Mouse (Mus musculus) cerebellum, adult 2 months (tissue): Measurements from ENCODE around the gene Hist1h4b. TPM values are rescaled to one million over a fixed set of nuclear protein-coding genes. Genes with fewer than 3 reads are reported as not detected.

Source experiments
- DNase-seq, 2 experiments: peaks; one replicate each; pipeline ENCODE4 v3.0.0; 2021
- H3K27ac ChIP-seq: fragments of 200-500 bp; 2 replicates; pipeline ENCODE4 v1.5.1; 2012; ENCODE audit warnings: low read length, control low read depth, inconsistent platforms; ENCODE audit not compliant: insufficient read depth
- H3K27me3 ChIP-seq: fragments of 200-500 bp; 2 replicates; pipeline ENCODE4 v1.6.1; 2012; ENCODE audit warnings: inconsistent platforms, mild to moderate bottlenecking, low read length, moderate library complexity; ENCODE audit not compliant: control insufficient read depth, insufficient read depth
- H3K4me1 ChIP-seq: fragments of 200-500 bp; 2 replicates; pipeline ENCODE4 v1.6.1; 2011; ENCODE audit warnings: low read length; ENCODE audit not compliant: control insufficient read depth, insufficient read depth
- H3K4me3 ChIP-seq: fragments of 200-500 bp; replicated peaks from 2 replicates; pipeline ENCODE3; 2011; ENCODE audit warnings: mild to moderate bottlenecking, low read depth, low read length, control low read depth; ENCODE audit not compliant: insufficient read depth
- CTCF ChIP-seq: fragments of 200-500 bp; IDR thresholded peaks from 2 replicates; pipeline ENCODE4 v1.5.1; 2011; ENCODE audit warnings: low read depth, mild to moderate bottlenecking, control low read depth, low read length, moderate library complexity, borderline replicate concordance; ENCODE audit not compliant: insufficient read depth
- POLR2A ChIP-seq: fragments of 200-500 bp; IDR thresholded peaks from 2 replicates; pipeline ENCODE4 v1.6.1; 2011; ENCODE audit warnings: low read length, control low read depth, borderline replicate concordance; ENCODE audit not compliant: insufficient read depth
- WGBS: fragments of 180-500 bp; shearing (Covaris S2); methylation state at CpG from one replicate; pipeline ENCODE4 v1.1.7; 2018; 5-methylcytosine and 5-hydroxymethylcytosine counted together
- polyA plus RNA-seq: library from polyadenylated mRNA; depleted of rRNA; stranded (reverse); fragments of >200 nt; gene quantifications from 2 replicates; pipeline ENCODE4 v1.2.3, GENCODE M21; 2012

Hist1h4b gene
- polyA plus RNA-seq, 1 experiment = 4.8 TPM

DNA sequence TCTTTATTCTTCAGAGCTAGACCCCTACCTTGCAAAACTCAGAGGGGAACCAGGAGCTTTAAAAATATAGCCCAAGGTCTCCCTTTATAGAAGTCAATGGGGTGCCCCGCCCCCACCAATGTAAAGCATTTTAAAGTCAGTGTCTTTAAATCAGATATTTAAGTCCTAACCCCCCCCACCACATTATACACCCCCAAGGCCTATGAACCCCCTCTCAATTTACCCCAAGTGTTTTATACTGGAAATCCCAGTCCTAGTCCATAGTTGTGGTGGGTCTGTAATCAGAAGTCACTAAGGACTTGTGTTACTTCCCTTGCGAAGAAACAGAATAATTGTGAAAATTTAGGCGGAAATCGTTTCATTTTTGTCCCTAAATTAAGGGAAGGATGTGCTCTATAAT lies 18.8 kb upstream of the Hist1h4b start:
- TF ChIP-seq CTCF (no peak), POLR2A (no peak)
- WGBS = 23% methylated on average over 4 of the region's 4 CpGs
- Histone ChIP-seq H3K4me1 (no peaks in the 10 kb centered on the region), H3K4me3 (no peak overlapping the region), H3K27ac (no peak overlapping the region), H3K27me3 (no peaks in the 10 kb centered on the region)
- no peak for DNase-seq

DNA sequence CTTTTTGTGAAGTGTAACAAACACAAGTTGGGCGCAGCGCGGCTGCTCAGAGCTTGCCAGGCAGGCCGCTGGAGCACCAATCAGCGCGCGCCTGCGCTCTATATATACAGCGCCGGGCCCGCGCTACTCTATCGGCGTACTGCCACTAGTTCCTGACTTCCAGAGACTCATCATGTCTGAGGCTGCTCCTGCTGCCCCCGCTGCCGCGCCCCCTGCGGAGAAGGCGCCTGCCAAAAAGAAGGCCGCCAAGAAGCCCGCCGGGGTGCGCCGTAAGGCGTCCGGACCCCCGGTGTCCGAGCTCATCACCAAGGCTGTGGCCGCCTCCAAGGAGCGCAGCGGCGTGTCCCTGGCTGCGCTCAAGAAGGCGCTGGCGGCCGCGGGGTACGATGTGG lies 18.1 kb upstream of the Hist1h4b start, which contains the start of gene Hist1h1c:
TSS of gene Hist1h1c (plus strand) at position 132 of the 392 bp plus-strand sequence.
- no peaks in the 10 kb centered on the region for H3K4me1 ChIP-seq
- H3K27me3 ChIP-seq = no peaks in the 10 kb centered on the region
- WGBS = under 1% methylated on average over 38 of the region's 38 CpGs
- H3K4me3 ChIP-seq = peak within 1 kb of the TSS; percentile 49
- H3K27ac ChIP-seq = peak within 1 kb of the TSS; percentile 45; the same call in 1 of the 2 replicates
- peak; percentile 78 to 80 for DNase-seq
- TF ChIP-seq POLR2A (peak; percentile 51; the same call in 1 of the 2 replicates), CTCF (no peak)

GRCm38 (mm10) chr13:23739069-23739921 lies 17.5 kb upstream of the Hist1h4b start:
- Histone ChIP-seq H3K27ac (peak overlapping the region; percentile 45; the same call in 1 of the 2 replicates), H3K4me3 (peak overlapping the region; percentile 88), H3K27me3 (no peaks in the 10 kb centered on the region), H3K4me1 (no peaks in the 10 kb centered on the region)
- TF ChIP-seq CTCF = no peak
- peak; percentile 22; the same call in 1 of the 2 replicates for TF ChIP-seq POLR2A
- under 1% methylated on average over 39 of the region's 39 CpGs for WGBS
- DNase-seq = peak; percentile 87 to 92

DNA sequence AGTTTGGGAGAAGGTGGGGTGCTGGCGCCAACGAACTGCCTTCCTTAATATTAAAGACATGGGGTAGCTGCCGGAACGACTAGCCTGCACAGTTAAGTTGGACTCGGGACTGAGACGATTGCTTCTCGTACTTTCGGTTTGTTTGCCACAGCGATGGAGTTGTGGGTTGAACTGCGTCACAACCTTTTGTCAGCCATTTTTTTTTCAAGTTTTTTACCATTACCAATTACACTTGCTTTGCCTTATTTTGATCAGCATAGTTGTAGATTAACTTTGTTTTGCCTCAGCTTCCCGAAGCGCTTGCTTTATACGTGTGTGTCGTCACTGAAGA lies 16.9 kb upstream of the Hist1h4b start:
- Histone ChIP-seq H3K27me3 (no peaks in the 10 kb centered on the region), H3K4me1 (no peaks in the 10 kb centered on the region), H3K4me3 (peak overlapping the region; percentile 88), H3K27ac (peak overlapping the region; percentile 34; the same call in 1 of the 2 replicates)
- under 1% methylated on average over 14 of the region's 14 CpGs for WGBS
- TF ChIP-seq CTCF (no peak), POLR2A (peak; percentile 6; the same call in 1 of the 2 replicates)
- no peak for DNase-seq

GRCm38 (mm10) chr13:23740256-23740840 lies 16.5 kb upstream of the Hist1h4b start:
- DNase-seq = no peak
- Histone ChIP-seq H3K4me1 (no peaks in the 10 kb centered on the region), H3K27me3 (no peaks in the 10 kb centered on the region), H3K4me3 (peak overlapping the region; percentile 88), H3K27ac (peak overlapping the region; percentile 34; the same call in 1 of the 2 replicates)
- WGBS = 36% methylated on average over 13 of the region's 13 CpGs
- no peak for TF ChIP-seq CTCF
- TF ChIP-seq POLR2A = no peak

- DNase-seq = no peak
- WGBS = 74% methylated on average over 5 of the region's 5 CpGs
- Histone ChIP-seq H3K27me3 (no peaks in the 10 kb centered on the region), H3K4me1 (no peaks in the 10 kb centered on the region), H3K27ac (no peak overlapping the region), H3K4me3 (no peak overlapping the region)
- TF ChIP-seq CTCF (no peak), POLR2A (no peak)
Measured at GRCm38 (mm10) chr13:23740910-23741309, 15.9 kb upstream of the Hist1h4b start.

- DNase-seq = no peak
- Histone ChIP-seq H3K27me3 (no peaks in the 10 kb centered on the region), H3K4me1 (no peaks in the 10 kb centered on the region), H3K4me3 (no peak overlapping the region), H3K27ac (no peak overlapping the region)
- TF ChIP-seq CTCF = no peak
- no peak for TF ChIP-seq POLR2A
Measured at GRCm38 (mm10) chr13:23742007-23742406, 14.8 kb upstream of the Hist1h4b start.
